Mouse (Mus musculus) erythroblast, embryonic 14.5 days (primary cell): ENCODE measurements around the gene Stil.

Experiments used
- GATA1 ChIP-seq: IDR thresholded peaks from 2 replicates; pipeline ENCODE4 v1.6.1; 2012; ENCODE audit warnings: low read length, inconsistent platforms, mixed read lengths
- TAL1 ChIP-seq: IDR thresholded peaks from 3 replicates; pipeline ENCODE4 v1.6.1; 2012; ENCODE audit warnings: low read length, inconsistent platforms, mixed read lengths

DNA sequence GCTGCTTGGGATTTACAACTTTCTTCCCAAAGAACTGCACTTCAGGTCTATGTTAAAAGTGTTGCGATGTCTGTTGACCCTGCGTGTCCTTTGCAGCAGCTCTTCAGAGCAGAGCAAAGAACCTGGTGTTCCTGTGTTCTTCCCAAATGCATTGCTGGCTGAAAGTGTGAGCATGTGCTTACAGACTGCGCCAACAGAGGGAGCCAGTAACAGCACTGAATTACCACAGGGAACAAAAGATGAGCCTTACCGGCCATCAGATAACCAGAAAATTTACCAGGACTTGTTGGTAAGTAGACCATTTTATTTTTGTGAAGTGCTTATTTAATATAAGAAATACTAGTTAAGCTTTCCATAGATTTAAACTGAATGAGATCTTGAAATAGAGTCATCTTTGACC lies 38.3 kb downstream of the Stil start:
- TF ChIP-seq GATA1, result peak; percentile 79
- TF ChIP-seq TAL1, result no peak
